Mouse (Mus musculus) adipocyte (in vitro differentiated cells): Measurements from ENCODE around the gene Rprd1b.
"Not testable (repeated sequence)": the region's sequence is repeated elsewhere in the genome, so short reads cannot be mapped to it uniquely, and the experiment has no call there.

Source experiments
- DNase-seq: peaks from one replicate; pipeline ENCODE4 v3.0.0-alpha.2; 2016; ENCODE audit warnings: low spot score

The Rprd1b gene

GRCm38 (mm10) chr2:158043504-158043903 lies 15.2 kb downstream of the Rprd1b start:
- DNase-seq, result no peak

- no peak for DNase-seq
Measured at GRCm38 (mm10) chr2:158046186-158046585, 17.9 kb downstream of the Rprd1b start.

- peak; percentile 56 for DNase-seq
Measured at GRCm38 (mm10) chr2:158047903-158048302, 19.6 kb downstream of the Rprd1b start.

- DNase-seq, result no peak
Measured at GRCm38 (mm10) chr2:158048718-158049117, 20.4 kb downstream of the Rprd1b start.

- DNase-seq, result no peak
Measured at GRCm38 (mm10) chr2:158050116-158050515, 21.8 kb downstream of the Rprd1b start.

GRCm38 (mm10) chr2:158054596-158054995 lies 26.3 kb downstream of the Rprd1b start:
- DNase-seq, result no peak

- not testable (repeated sequence) for DNase-seq
Measured at GRCm38 (mm10) chr2:158055383-158055782, 27.1 kb downstream of the Rprd1b start.

- peak; percentile 26 for DNase-seq
Measured at GRCm38 (mm10) chr2:158057030-158057429, 28.7 kb downstream of the Rprd1b start.

- DNase-seq, result peak; percentile 48
Measured at GRCm38 (mm10) chr2:158058534-158058933, 30.2 kb downstream of the Rprd1b start.

- no peak for DNase-seq
Measured at GRCm38 (mm10) chr2:158059666-158060105, 31.4 kb downstream of the Rprd1b start.

GRCm38 (mm10) chr2:158063036-158063435 lies 34.7 kb downstream of the Rprd1b start:
- no peak for DNase-seq

- DNase-seq, result peak; percentile 85
Measured at GRCm38 (mm10) chr2:158064571-158065048, 36.3 kb downstream of the Rprd1b start.

- DNase-seq, result no peak
Measured at GRCm38 (mm10) chr2:158065064-158065463, 36.8 kb downstream of the Rprd1b start.

- no peak for DNase-seq
Measured at GRCm38 (mm10) chr2:158066456-158066855, 38.2 kb downstream of the Rprd1b start.

GRCm38 (mm10) chr2:158067260-158067824 lies 39.0 kb downstream of the Rprd1b start:
- DNase-seq, result no peak

- no peak for DNase-seq
Measured at GRCm38 (mm10) chr2:158068444-158068971, 40.2 kb downstream of the Rprd1b start.

- peak; percentile 73 for DNase-seq
Measured at GRCm38 (mm10) chr2:158070885-158071632, 42.8 kb downstream of the Rprd1b start.

- DNase-seq, result no peak
Measured at GRCm38 (mm10) chr2:158071633-158071995, 43.3 kb downstream of the Rprd1b start.

GRCm38 (mm10) chr2:158074835-158075234 lies 46.5 kb downstream of the Rprd1b start:
- no peak for DNase-seq

GRCm38 (mm10) chr2:158076690-158077089 lies 48.4 kb downstream of the Rprd1b start:
- no peak for DNase-seq

- DNase-seq, result no peak
Measured at GRCm38 (mm10) chr2:158077981-158078380, 49.7 kb downstream of the Rprd1b start.

GRCm38 (mm10) chr2:158078971-158079370 lies 50.7 kb downstream of the Rprd1b start:
- DNase-seq, result no peak

- DNase-seq, result no peak
Measured at GRCm38 (mm10) chr2:158079843-158080395, 51.6 kb downstream of the Rprd1b start.
